Mouse (Mus musculus) CD4-positive, CD25-positive, alpha-beta regulatory T cell, adult 4 months (primary cell): Measurements from ENCODE around the gene Rcn3. TPM values are rescaled to one million over a fixed set of nuclear protein-coding genes. Genes with fewer than 3 reads are reported as not detected.

Experiments used
- ATAC-seq: one replicate; pipeline ENCODE4 v1.8.0; 2017
- polyA plus RNA-seq, 2 experiments: library from polyadenylated mRNA; unstranded; fragments of 100-300 nt; shearing (Covaris generic); gene quantifications; one replicate each; pipeline ENCODE4 v1.2.1; 2017

Rcn3 gene
- polyA plus RNA-seq, 2 experiments from 2014 or later: 7.6 to 66.3 TPM

GRCm38 (mm10) chr7:45072230-45072629, 19.8 kb downstream of the Rcn3 start:
- ATAC-seq: no peak

DNA sequence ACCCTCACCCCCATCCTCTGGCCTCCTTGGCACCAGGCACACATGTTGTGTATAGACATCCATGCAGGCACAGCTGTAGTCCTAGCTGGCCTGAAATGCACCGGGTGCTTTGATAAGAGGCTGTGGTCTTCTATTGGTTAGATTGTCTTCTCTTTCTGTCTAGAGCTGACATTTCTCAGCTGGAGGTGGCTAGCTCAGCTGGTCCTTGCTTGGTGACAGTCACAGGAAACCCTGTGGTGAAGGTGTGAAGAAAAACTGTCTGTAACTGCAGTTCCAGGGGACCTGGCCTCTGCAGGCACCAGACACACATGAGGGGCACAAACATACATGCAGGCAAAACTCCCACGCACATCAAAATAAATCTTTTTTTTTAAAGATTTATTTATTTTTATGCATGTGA, 22.4 kb downstream of the Rcn3 start:
- peak; percentile 80 for ATAC-seq

DNA sequence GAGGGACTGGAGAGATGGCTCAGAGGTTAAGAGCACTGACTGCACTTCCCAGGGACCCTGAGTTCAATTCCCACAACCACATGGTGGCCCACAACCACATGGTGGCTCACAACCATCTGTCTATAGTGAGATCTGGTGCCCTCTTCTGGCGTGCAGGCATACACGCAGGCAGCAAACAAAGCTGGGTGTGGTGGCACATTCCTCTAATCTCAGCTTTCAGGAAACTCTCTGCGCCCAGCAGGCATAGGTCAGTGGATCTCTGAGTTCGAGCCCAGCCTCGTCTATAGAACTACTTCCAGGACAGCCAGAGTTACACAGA, 24.1 kb downstream of the Rcn3 start:
- ATAC-seq: peak; percentile 60

GRCm38 (mm10) chr7:45067190-45067999, 24.6 kb downstream of the Rcn3 start:
- ATAC-seq: no peak

DNA sequence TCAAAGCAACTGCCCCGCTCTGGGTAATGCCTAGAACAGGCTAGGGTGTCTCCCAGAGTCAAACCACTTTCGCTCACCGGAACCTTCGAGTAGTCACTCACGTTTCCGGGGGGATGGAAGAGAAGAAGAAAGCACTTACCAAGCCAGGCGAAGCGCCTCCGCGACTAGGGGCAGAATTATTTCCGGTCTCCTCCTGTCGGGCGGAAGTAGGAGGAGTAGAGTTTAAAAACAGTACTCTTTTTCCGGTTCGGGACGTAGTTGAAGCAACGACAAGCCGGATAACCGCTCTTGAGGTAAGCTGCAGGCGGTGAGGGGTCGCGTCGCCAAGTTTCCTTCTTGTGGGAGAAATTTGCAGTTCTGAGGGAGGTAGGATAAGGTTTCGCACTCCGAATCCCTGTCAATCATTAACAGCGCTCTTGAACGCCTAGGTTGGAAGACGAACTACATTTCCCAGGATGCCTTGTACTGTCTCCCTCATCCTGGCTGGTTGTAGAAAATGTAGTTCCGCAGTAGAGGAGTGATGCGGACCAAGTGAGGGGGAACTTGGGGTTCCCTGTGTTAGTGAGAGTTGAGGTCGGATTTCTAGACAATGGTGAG, 29.7 kb downstream of the Rcn3 start, which contains the start of the genes Nosip and Prrg2:
Gene Nosip, plus strand, starts transcription at position 191 of the 597 bp plus-strand sequence.
Gene Prrg2, minus strand, starts transcription at position 439 of the 597 bp plus-strand sequence.
- ATAC-seq: peak; percentile 96

- ATAC-seq: no peak
These were observed 30.4 kb downstream of the Rcn3 start for GRCm38 (mm10) chr7:45061532-45062075.

DNA sequence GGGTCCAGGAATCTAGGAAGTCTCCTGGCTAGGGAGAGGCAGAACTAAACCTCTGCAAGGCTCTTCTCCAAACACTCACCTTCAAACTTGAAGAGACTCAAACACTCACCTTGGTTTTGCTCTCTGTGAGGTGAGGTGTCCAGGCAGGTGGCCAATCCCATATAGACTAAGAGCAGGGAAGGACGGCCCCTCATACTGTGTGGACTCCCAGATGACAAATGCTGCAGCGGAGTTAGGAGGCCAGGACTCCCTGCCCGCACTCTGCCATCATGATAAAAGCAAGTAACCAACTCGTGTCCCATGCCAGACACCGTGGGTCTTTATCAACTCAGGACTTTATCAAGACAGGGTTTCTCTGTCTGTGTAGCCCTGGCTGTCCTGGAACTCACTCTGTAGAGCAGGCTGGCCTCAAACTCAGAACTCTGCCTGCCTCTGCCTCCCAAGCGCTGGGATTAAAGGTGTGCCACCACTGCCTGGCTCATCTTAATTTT, 31.3 kb downstream of the Rcn3 start:
- ATAC-seq: no peak

GRCm38 (mm10) chr7:45058607-45059571, 33.1 kb downstream of the Rcn3 start:
- ATAC-seq: no peak

DNA sequence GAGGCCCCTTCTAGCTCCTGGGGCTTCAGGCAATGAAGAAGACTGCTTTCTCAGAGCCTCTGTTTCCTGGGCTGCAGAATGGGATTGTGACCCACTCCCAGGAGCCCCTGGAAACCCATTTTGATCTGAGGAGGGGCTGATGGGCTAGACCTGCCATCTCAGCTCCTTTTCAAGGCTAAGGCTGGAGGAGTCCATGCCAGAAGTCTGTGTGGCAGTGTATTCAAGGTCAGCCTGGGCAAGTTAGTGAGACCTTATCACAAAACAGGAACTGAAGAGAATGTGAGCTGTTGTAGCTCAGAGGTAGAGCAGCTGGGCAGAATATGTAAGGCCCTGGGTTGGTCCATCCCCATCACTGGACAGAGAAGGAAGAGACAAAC, 35.1 kb downstream of the Rcn3 start:
- ATAC-seq: no peak

- ATAC-seq: no peak
These were observed 35.6 kb downstream of the Rcn3 start for GRCm38 (mm10) chr7:45056329-45056971.

DNA sequence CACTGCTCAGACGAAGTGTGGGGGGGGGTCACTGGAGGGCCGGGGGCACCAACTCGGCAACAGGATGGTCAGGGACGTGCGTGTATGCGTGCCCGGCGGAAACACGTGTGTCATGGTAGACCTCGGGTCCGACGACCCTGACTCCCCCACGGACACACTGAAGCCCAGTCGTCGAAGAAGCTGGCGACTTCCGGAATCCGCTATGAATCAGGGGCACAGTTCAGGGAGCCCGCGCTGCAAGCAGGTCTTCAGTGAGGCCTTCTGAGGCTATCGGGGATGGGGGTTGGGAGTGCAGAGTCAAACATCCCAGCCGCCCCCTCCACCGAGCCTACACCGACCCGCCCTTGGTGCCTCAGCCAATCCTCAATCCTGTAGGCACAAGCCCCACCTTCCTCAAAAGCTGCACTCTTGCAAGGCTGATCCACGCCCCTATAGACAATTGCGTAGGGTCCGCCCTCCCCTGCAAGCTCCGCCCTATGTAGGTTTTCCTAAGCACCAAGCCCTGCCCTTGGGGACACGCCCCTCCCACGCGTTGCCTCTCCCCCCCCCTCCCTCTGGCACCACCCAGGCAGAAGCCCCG, 38.0 kb downstream of the Rcn3 start:
- ATAC-seq: peak; percentile 91

DNA sequence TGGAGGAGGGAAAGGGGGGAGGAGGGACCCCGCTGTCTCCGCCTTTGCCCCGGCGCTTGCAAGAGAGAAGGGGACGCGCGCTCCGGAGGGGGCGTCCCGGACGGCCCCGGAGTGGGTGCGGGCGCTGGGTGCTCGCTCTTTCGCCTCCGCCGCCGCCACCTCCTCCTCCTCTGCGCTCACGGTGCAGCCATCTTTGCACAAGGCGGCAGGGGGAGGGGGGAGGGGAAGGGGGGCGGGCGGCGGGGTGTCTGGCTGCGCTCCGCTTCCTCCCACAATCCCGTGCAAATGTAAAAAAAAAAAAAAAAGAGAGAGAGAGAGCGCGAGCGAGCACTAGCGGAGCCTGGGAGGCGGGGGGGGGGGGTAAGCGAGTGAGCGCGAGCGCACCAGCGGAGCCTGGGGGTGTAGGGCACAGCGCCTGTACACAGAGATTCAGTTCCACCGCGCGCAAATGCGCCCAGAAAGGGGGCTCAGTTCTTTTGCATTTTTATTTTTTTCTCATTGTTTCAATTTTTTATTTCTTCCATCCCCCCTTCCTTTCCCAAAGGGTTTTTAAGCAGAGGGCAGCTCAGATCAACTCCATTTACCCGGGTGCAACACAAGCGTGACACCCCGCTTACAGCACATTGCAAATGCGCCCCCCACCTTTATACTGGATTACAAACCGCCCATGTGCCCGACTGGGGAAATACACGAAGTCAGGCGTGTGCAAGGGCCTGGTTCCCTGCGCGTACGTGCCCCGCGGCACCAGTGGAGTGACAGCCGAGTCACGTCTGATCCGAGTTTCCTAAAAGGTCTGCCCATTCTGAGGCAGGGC, 38.7 kb downstream of the Rcn3 start:
- ATAC-seq: peak; percentile 44

DNA sequence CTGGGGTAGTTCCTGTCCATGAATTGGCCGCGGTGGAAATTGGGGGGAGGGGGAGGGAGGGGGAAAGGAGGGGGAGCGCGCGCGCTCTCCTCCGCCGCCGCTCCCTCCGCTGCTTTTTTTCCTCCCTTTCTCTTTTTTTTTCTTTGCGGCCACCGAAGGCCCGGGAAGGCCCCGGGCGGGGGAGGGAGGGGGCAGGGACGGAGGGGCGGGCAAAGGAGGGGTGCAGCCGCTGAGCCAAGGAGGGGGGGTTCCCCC, 39.2 kb downstream of the Rcn3 start, which contains the start of gene Prr12:
Gene Prr12, minus strand, starts transcription at position 20 of the 255 bp plus-strand sequence.
- ATAC-seq: no peak

DNA sequence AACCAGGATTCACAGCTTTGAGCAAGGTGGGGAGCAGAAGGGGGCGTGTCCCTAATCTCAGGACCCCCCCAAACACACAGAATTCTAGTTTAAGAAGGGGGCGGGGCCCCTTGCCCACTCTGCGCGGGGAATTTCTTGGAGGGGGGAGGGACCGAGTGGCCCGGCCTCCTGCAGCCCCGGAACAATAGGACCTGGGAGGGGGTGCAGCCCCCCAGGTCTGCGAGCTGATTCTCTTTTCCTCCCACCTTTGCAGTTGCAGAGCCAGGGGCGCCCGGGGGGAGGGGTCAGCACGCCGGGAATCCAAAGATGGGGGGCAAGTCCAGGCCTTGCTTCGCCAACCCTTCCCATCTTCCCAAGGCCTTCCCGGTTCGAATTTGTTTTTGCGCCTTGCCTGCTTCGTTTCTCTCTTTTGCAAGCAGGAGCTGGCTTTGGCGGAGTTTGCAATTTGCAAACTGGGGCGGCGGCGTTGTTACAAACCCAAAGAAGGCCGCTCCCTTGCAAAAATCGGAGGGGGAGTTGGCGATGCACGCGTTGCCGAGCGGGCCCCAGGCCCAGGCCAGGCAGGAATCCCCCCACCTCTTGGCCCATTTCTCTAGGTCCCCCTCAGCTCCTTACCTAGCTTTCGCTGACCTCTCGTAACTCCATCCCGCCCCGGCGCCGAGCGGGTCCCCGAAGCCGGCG, 39.7 kb downstream of the Rcn3 start:
- ATAC-seq: no peak

- ATAC-seq: no peak
These were observed 40.4 kb downstream of the Rcn3 start for GRCm38 (mm10) chr7:45051601-45051974.

DNA sequence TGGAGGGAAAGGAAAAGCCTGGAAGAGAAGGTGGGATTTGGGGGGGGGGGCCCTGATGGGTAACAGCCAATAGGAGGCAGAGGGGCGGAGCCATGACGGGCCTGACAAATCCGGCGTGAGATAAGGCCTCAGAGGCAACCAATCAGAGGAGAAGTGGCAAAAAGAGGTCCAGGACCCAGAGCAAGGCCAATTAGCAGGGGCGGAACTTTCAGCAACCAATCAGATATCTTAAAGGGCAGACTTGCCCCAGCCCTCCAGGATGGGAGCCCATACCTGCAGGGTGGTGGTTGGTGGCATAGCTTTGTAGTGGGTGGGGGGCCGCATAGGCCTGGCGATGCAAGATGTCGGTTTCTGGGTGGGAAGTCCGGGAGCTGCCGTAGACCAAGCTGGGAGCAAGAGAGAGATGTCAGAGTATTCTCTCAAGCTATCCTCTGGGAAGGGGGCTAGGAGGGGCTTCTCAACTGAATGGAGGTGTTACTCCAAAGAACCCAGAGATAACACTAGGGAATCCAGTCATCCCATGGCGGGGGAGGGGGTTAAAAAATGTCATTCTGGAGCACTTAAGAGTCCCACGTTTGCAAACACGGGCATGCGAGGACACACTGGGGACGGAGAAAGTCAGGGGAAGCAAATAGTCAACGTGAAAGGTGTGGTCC, 40.9 kb downstream of the Rcn3 start:
- ATAC-seq: no peak

DNA sequence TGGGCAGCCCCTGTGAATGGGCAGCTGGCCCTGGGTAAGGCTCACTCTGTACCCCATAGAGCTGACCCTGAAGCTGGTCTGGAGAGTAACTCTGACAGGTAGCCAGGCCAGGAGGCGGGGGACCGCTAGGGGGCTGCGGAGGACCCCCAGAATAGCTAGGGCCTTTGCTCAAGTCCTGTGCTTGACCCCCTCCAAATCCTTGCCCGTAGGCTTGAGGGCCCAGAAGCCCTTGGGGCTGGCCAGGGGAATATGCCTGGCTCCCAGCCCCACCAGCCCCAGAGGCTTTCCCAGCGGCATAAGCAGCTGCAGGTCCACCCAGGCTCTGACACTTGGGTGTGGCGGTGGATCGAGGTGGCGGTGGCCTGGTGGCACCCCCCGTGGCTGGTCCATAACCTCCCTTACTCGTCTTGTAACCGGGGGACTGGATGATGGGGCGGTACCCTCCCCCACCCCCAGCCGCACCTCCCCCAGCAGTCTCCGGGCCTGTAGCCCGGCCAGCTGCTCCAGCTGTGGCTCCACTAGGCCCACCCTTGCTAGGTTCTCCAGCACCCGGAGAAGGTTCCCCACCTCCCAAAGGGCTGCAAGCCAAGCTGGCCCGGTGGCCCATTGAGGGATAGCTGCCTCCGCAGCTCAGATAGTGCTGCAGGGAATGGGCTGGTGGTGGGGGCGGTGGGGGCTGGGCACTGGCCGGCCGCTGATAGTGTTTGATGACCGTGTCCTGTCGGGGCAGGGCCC, 42.9 kb downstream of the Rcn3 start:
- ATAC-seq: no peak

GRCm38 (mm10) chr7:45048001-45048890, 43.8 kb downstream of the Rcn3 start:
- no peak for ATAC-seq
